Mouse (Mus musculus): ENCODE results near the gene Zfp280d.

- TF ChIP-seq CTCF (IDR thresholded peaks at IDR 0.05; ENCODE audit: borderline replicate concordance, insufficient read depth, low read length), result no peak
- no peak for TF ChIP-seq POLR2A (IDR thresholded peaks at IDR 0.05; ENCODE audit: low read depth, low read length)
Observed at GRCm38 (mm10) chr9:72287696-72288095, 13.0 kb downstream of the Zfp280d start.

All from embryonic fibroblast, embryonic 13.5 days (primary cell).